Mouse (Mus musculus) forebrain, embryonic 12.5 days (tissue): Measurements from ENCODE around the gene Txndc8. TPM values are rescaled to one million over a fixed set of nuclear protein-coding genes. Genes with fewer than 3 reads are reported as not detected.

ENCODE experiments used
- ATAC-seq: fragments of 200-750 bp; cut with Nextera tagmentation; 2 replicates; pipeline ENCODE4 v1.8.0; 2017; ENCODE audit warnings: moderate TSS enrichment; ENCODE audit not compliant: low FRiP score
- H3K27ac ChIP-seq: fragments of 300-500 bp; sonication (generic); 2 replicates; pipeline ENCODE4 v1.5.1; 2016; ENCODE audit warnings: mild to moderate bottlenecking
- H3K27me3 ChIP-seq: fragments of 300-500 bp; sonication (generic); 2 replicates; pipeline ENCODE4 v1.6.1; 2016; ENCODE audit warnings: mild to moderate bottlenecking
- H3K36me3 ChIP-seq: fragments of 300-500 bp; sonication (generic); replicated peaks from 2 replicates; pipeline ENCODE4 v1.6.1; 2016; ENCODE audit warnings: mild to moderate bottlenecking
- H3K4me1 ChIP-seq: fragments of 300-500 bp; sonication (generic); 2 replicates; pipeline ENCODE4 v1.6.1; 2016
- H3K4me2 ChIP-seq: fragments of 300-500 bp; sonication (generic); 2 replicates; pipeline ENCODE4 v1.6.1; 2016; ENCODE audit warnings: mild to moderate bottlenecking, moderate library complexity
- H3K4me3 ChIP-seq: fragments of 300-500 bp; sonication (generic); replicated peaks from 2 replicates; pipeline ENCODE4 v1.5.1; 2016; ENCODE audit warnings: mild to moderate bottlenecking
- H3K9ac ChIP-seq: fragments of 300-500 bp; sonication (generic); 2 replicates; pipeline ENCODE4 v1.6.1; 2016; ENCODE audit warnings: mild to moderate bottlenecking
- H3K9me3 ChIP-seq: fragments of 300-500 bp; sonication (generic); 2 replicates; pipeline ENCODE4 v1.6.1; 2016
- WGBS: fragments of 180-500 bp; shearing (Covaris S2); methylation state at CpG from one replicate; pipeline ENCODE4 v1.1.7; 2016; 5-methylcytosine and 5-hydroxymethylcytosine counted together
- polyA plus RNA-seq: library from polyadenylated mRNA; unstranded; fragments of >200 nt; fragmentation: Nextera tagmentation; extraction: Ambion mirVana; gene quantifications from 2 replicates; pipeline ENCODE4 v1.2.1, GENCODE M21; 2016

Gene Txndc8
- polyA plus RNA-seq, 1 experiment from 2014 or later = not detected

DNA sequence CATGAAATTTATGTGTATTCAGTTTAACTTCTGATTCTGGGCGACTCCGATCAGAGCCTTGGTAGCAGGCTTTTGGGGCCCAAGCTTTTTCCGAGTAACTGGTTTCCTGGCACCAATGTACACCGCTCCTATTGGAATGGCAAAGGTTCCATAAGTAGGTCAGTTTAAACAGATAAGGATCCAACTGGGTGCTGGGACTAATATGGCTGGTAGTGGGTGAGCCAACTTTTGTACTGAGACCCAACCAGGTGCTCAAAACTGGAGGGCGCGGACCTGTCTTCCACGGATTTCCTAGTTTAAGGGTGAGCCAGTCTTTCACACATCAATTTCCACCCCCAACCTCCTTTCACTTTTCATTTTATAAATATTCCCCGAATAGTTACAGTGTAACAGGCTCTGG is 53.9 kb downstream of the Txndc8 start:
- Histone ChIP-seq H3K9me3 (peaks cover 5% of the 10 kb centered on the region; the same call in 1 of the 2 replicates), H3K4me1 (peaks cover 28% of the 10 kb centered on the region), H3K4me2 (peak overlapping the region; percentile 69), H3K36me3 (peaks cover 26% of the 10 kb centered on the region), H3K27ac (0 out of 2 replicates have a peak overlapping the region, but pooled peaks have one; percentile 94), H3K4me3 (peak overlapping the region; percentile 77), H3K9ac (peak overlapping the region; percentile 79; the same call in 1 of the 2 replicates), H3K27me3 (0 out of 2 replicates have a peak, but pooled peaks cover 7% of the 10 kb centered on the region)
- no peak for ATAC-seq
- WGBS = 74% methylated on average over 8 of the region's 8 CpGs

- Histone ChIP-seq H3K27ac (no peak overlapping the region), H3K9ac (no peak overlapping the region), H3K36me3 (peaks cover 30% of the 10 kb centered on the region), H3K27me3 (0 out of 2 replicates have a peak, but pooled peaks cover 7% of the 10 kb centered on the region), H3K4me2 (peak overlapping the region; percentile 69), H3K4me1 (peaks cover 28% of the 10 kb centered on the region), H3K9me3 (peaks cover 5% of the 10 kb centered on the region; the same call in 1 of the 2 replicates), H3K4me3 (no peak overlapping the region)
- WGBS = 77% methylated on average over 6 of the region's 6 CpGs
- no peak for ATAC-seq
Observed at GRCm38 (mm10) chr4:57954580-57954979, 54.3 kb downstream of the Txndc8 start.

DNA sequence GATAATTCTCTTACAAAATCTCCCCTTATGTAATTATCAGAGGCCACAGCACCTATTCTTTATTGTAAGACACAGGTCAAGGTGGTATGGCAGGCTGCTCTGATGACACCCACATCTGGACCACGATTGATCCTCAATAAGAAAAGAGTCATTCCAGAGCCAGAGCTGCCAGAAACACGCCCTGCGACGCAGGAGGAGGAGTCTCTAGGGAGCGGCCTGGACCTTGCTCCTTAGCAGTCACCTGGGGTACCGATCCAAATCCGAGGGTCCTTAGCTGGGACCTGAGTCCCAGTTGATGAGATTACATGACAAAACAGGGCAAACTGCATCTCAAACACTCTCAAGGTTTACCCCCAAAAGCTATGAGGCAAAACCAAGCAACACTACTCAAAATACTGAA is 55.1 kb downstream of the Txndc8 start:
- Histone ChIP-seq H3K4me1 (peaks cover 28% of the 10 kb centered on the region), H3K27ac (no peak overlapping the region), H3K4me2 (peak overlapping the region; percentile 69; the same call in 1 of the 2 replicates), H3K9me3 (peaks cover 5% of the 10 kb centered on the region; the same call in 1 of the 2 replicates), H3K27me3 (0 out of 2 replicates have a peak, but pooled peaks cover 7% of the 10 kb centered on the region), H3K36me3 (peaks cover 38% of the 10 kb centered on the region), H3K4me3 (no peak overlapping the region), H3K9ac (no peak overlapping the region)
- WGBS = 89% methylated on average over 7 of the region's 7 CpGs
- no peak for ATAC-seq

- WGBS = 98% methylated on average over 1 of the region's 1 CpGs
- Histone ChIP-seq H3K9ac (no peak overlapping the region), H3K4me1 (peaks cover 28% of the 10 kb centered on the region), H3K9me3 (peaks cover 5% of the 10 kb centered on the region; the same call in 1 of the 2 replicates), H3K4me2 (no peak overlapping the region), H3K36me3 (peaks cover 47% of the 10 kb centered on the region), H3K27ac (no peak overlapping the region), H3K4me3 (no peak overlapping the region), H3K27me3 (0 out of 2 replicates have a peak, but pooled peaks cover 4% of the 10 kb centered on the region)
- no peak for ATAC-seq
Observed at GRCm38 (mm10) chr4:57952891-57953290, 56.0 kb downstream of the Txndc8 start.

- WGBS = 95% methylated on average over 3 of the region's 3 CpGs
- Histone ChIP-seq H3K27me3 (no peaks in the 10 kb centered on the region), H3K27ac (no peak overlapping the region), H3K36me3 (peaks cover 52% of the 10 kb centered on the region), H3K4me1 (peaks cover 28% of the 10 kb centered on the region), H3K9ac (no peak overlapping the region), H3K4me2 (no peak overlapping the region), H3K4me3 (no peak overlapping the region), H3K9me3 (peaks cover 5% of the 10 kb centered on the region; the same call in 1 of the 2 replicates)
- no peak for ATAC-seq
Observed at GRCm38 (mm10) chr4:57952416-57952815, 56.5 kb downstream of the Txndc8 start.

DNA sequence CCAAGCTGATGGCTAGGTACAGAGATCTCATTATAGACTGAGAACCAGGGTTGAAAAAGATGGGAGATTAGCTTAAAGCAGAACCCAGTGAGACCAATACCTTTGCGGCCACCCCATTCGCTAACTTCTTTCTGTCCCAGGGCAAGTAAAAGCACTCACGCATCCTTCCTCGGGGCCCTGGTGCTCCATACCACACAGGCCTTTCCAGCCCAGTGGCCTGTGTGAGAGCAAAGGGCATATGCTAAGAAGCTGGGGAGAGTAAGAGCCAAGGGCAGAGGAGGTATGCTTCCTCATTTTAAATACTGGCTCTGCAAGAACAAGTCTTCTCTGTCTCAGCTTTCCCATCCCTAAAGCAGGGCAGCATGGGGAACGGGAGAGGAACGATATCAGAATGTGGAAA is 59.1 kb downstream of the Txndc8 start:
- Histone ChIP-seq H3K27me3 (no peaks in the 10 kb centered on the region), H3K4me1 (peaks cover 14% of the 10 kb centered on the region), H3K27ac (no peak overlapping the region), H3K4me3 (no peak overlapping the region), H3K9me3 (peaks cover 5% of the 10 kb centered on the region; the same call in 1 of the 2 replicates), H3K36me3 (peaks cover 74% of the 10 kb centered on the region), H3K9ac (no peak overlapping the region), H3K4me2 (no peak overlapping the region)
- WGBS = 96% methylated on average over 6 of the region's 6 CpGs
- ATAC-seq = no peak

GRCm38 (mm10) chr4:57947476-57947875 is 61.4 kb downstream of the Txndc8 start:
- Histone ChIP-seq H3K4me3 (no peak overlapping the region), H3K4me1 (no peaks in the 10 kb centered on the region), H3K9ac (no peak overlapping the region), H3K36me3 (peaks cover 95% of the 10 kb centered on the region), H3K27me3 (no peaks in the 10 kb centered on the region), H3K9me3 (peaks cover 5% of the 10 kb centered on the region; the same call in 1 of the 2 replicates), H3K27ac (no peak overlapping the region), H3K4me2 (no peak overlapping the region)
- WGBS = 92% methylated on average over 4 of the region's 4 CpGs
- ATAC-seq = no peak

DNA sequence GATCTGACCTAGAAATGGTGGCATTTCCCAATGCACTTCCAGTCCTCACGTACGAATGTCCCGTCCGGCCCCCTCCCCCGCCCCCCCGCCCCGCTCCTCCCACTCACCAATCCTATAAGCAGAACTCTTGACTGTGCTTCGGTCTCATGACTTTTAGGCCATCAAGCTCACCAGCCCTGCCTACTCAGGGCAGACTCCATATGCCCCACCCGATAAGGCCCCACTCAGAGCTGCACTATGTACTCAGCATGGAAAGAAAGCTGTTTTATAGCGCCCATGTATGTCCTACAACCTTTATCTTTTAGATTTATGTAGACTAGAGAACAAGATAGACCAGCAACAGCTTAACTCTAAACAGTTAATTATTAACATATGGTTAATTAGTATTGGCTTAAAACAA is 61.9 kb downstream of the Txndc8 start:
- Histone ChIP-seq H3K4me3 (no peak overlapping the region), H3K9me3 (peaks cover 5% of the 10 kb centered on the region; the same call in 1 of the 2 replicates), H3K4me1 (no peaks in the 10 kb centered on the region), H3K36me3 (peaks cover 92% of the 10 kb centered on the region), H3K9ac (no peak overlapping the region), H3K27me3 (no peaks in the 10 kb centered on the region), H3K4me2 (no peak overlapping the region), H3K27ac (no peak overlapping the region)
- ATAC-seq = no peak
- 93% methylated on average over 10 of the region's 10 CpGs for WGBS

GRCm38 (mm10) chr4:57942892-57943291 is 66.0 kb downstream of the Txndc8 start:
- no peak overlapping the region for H3K27ac ChIP-seq
- WGBS = 86% methylated on average over 2 of the region's 2 CpGs
- H3K27me3 ChIP-seq = no peaks in the 10 kb centered on the region
- H3K4me2 ChIP-seq = no peak overlapping the region
- no peaks in the 10 kb centered on the region for H3K4me1 ChIP-seq
- H3K9ac ChIP-seq = no peak overlapping the region
- H3K4me3 ChIP-seq = no peak overlapping the region
- H3K9me3 ChIP-seq = no peaks in the 10 kb centered on the region
- no peak for ATAC-seq
- H3K36me3 ChIP-seq = peaks cover 53% of the 10 kb centered on the region

- Histone ChIP-seq H3K36me3 (peaks cover 33% of the 10 kb centered on the region), H3K4me1 (no peaks in the 10 kb centered on the region), H3K27me3 (no peaks in the 10 kb centered on the region), H3K4me3 (no peak overlapping the region), H3K9me3 (no peaks in the 10 kb centered on the region), H3K4me2 (no peak overlapping the region), H3K9ac (no peak overlapping the region), H3K27ac (no peak overlapping the region)
- no peak for ATAC-seq
- 87% methylated on average over 4 of the region's 4 CpGs for WGBS
Observed at GRCm38 (mm10) chr4:57940631-57941030, 68.3 kb downstream of the Txndc8 start.

GRCm38 (mm10) chr4:57937292-57937691 is 71.6 kb downstream of the Txndc8 start:
- no peak for ATAC-seq
- no peak overlapping the region for H3K4me2 ChIP-seq
- 0 out of 2 replicates have a peak, but pooled peaks cover 4% of the 10 kb centered on the region for H3K36me3 ChIP-seq
- no peak overlapping the region for H3K27ac ChIP-seq
- no peak overlapping the region for H3K4me3 ChIP-seq
- 86% methylated on average over 6 of the region's 6 CpGs for WGBS
- no peak overlapping the region for H3K9ac ChIP-seq
- no peaks in the 10 kb centered on the region for H3K27me3 ChIP-seq
- H3K4me1 ChIP-seq = no peaks in the 10 kb centered on the region
- 0 out of 2 replicates have a peak, but pooled peaks cover 6% of the 10 kb centered on the region for H3K9me3 ChIP-seq

GRCm38 (mm10) chr4:57934181-57934580 is 74.7 kb downstream of the Txndc8 start:
- 71% methylated on average over 5 of the region's 5 CpGs for WGBS
- no peak for ATAC-seq
- no peaks in the 10 kb centered on the region for H3K27me3 ChIP-seq

More at GRCm38 (mm10) chr4:57934181-57934580, 74.7 kb downstream of the Txndc8 start:
- Histone ChIP-seq H3K4me1 (no peaks in the 10 kb centered on the region), H3K9me3 (0 out of 2 replicates have a peak, but pooled peaks cover 7% of the 10 kb centered on the region), H3K36me3 (no peaks in the 10 kb centered on the region), H3K9ac (no peak overlapping the region), H3K4me2 (no peak overlapping the region), H3K4me3 (no peak overlapping the region), H3K27ac (no peak overlapping the region)
